Mouse (Mus musculus) midbrain, postnatal 0 days (tissue): ENCODE data around the gene Oscp1. TPM values are rescaled to one million over a fixed set of nuclear protein-coding genes. Genes with fewer than 3 reads are reported as not detected.

Experiments
- ATAC-seq: fragments of 200-750 bp; cut with Nextera tagmentation; 2 replicates; pipeline ENCODE4 v1.8.0; 2017; ENCODE audit warnings: moderate number of reproducible peaks, mild to moderate bottlenecking, moderate TSS enrichment, moderate library complexity; ENCODE audit not compliant: low FRiP score
- DNase-seq: peaks from one replicate; pipeline ENCODE4 v3.0.0-alpha.2; 2015; ENCODE audit warnings: low spot score
- H3K27ac ChIP-seq: fragments of 300-500 bp; sonication (generic); 2 replicates; pipeline ENCODE4 v1.5.1; 2014; ENCODE audit warnings: low read depth, mild to moderate bottlenecking, low read length, mixed read lengths
- H3K27me3 ChIP-seq: fragments of 300-500 bp; sonication (generic); 2 replicates; pipeline ENCODE4 v1.6.1; 2014; ENCODE audit warnings: low read length, control low read depth, mixed read lengths; ENCODE audit not compliant: insufficient read depth
- H3K36me3 ChIP-seq: fragments of 300-500 bp; sonication (generic); 2 replicates; pipeline ENCODE4 v1.6.1; 2014; ENCODE audit warnings: low read length, control low read depth, mixed read lengths; ENCODE audit not compliant: insufficient read depth
- H3K4me1 ChIP-seq: fragments of 300-500 bp; sonication (generic); 2 replicates; pipeline ENCODE4 v1.6.1; 2014; ENCODE audit warnings: mild to moderate bottlenecking, control low read depth, antibody characterized with exemption, low read length, mixed read lengths; ENCODE audit not compliant: insufficient read depth
- H3K4me2 ChIP-seq: fragments of 300-500 bp; sonication (generic); 2 replicates; pipeline ENCODE4 v1.6.1; 2014; ENCODE audit warnings: low read depth, mild to moderate bottlenecking, low read length, mixed read lengths; ENCODE audit not compliant: poor library complexity, severe bottlenecking
- H3K4me3 ChIP-seq: fragments of 300-500 bp; sonication (generic); 2 replicates; pipeline ENCODE4 v1.5.1; 2014; ENCODE audit warnings: low read depth, mild to moderate bottlenecking, low read length, moderate library complexity
- H3K9ac ChIP-seq: fragments of 300-500 bp; sonication (generic); replicated peaks from 2 replicates; pipeline ENCODE4 v1.6.1; 2014; ENCODE audit warnings: mild to moderate bottlenecking, low read length, moderate library complexity, mixed read lengths; ENCODE audit not compliant: poor library complexity, severe bottlenecking
- H3K9me3 ChIP-seq: fragments of 300-500 bp; sonication (generic); 2 replicates; pipeline ENCODE4 v1.6.1; 2016; ENCODE audit warnings: low read length, control low read depth
- CTCF ChIP-seq: IDR thresholded peaks from 2 replicates; pipeline ENCODE4 v1.5.1; 2016; ENCODE audit warnings: antibody characterized with exemption, mild to moderate bottlenecking
- WGBS: fragments of 180-500 bp; shearing (Covaris S2); extraction: QIAGEN DNeasy Blood & Tissue Kit; methylation state at CpG from one replicate; pipeline ENCODE4 v1.1.7; 2014; 5-methylcytosine and 5-hydroxymethylcytosine counted together
- polyA plus RNA-seq: library from polyadenylated mRNA; unstranded; fragments of >200 nt; fragmentation: Nextera tagmentation; extraction: Ambion mirVana; gene quantifications from 2 replicates; pipeline ENCODE4 v1.2.1, GENCODE M21; 2015
- total RNA-seq: library from RNA; depleted of rRNA; stranded (reverse); fragments of >200 nt; gene quantifications from 2 replicates; pipeline ENCODE4 v1.2.3, GENCODE M21; 2014

Gene Oscp1
- total and polyA plus RNA-seq, 2 experiments from 2014 or later = 34.3 to 47.7 TPM

DNA sequence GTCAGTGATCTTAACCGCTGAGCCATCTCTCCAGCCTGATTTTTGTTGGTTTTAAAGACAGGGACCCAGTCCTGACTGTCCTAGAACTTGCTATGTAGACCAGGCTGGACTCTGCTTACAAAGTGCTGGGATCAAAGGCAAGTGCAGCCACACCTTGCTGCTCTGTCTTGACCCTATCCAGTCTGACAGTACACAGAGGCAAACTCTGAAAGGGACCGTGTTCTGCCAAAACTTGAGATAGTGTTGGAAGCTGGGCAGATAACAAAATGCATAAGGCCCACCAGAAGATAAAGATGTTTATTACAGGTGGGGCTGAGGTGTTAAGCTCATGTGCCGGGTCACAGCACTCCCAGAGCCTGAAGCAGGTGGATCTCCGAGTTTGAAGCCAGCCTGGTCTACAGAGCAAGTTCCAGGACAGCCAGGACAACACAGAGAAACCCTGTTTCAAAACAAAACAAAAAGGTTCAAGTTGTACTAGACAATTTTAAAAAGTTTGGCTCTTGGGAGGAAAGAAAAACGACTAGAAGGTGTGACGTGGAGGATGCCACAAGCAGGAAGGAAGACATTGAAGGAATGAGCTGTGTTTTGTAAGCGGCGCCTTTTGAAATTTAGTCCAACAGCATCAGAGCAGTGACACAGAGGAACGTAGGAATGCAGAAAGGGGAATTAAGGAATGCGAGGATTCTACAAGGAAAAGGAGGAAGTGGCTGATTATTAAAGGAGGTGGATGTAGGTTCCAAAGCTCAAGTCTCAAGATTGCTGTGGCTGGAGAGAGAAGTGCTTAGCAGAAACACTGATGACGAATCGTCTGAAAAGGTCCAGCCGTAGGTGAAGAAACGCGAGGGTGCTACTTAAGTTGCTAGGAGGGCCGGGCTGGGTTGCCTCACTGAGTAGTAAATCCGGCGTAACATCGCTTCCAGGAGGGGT is 895 bp upstream of the Oscp1 start:
- Histone ChIP-seq H3K4me3 (peak overlapping the region; percentile 70), H3K4me1 (0 out of 2 replicates have a peak, but pooled peaks cover 2% of the 10 kb centered on the region), H3K9ac (no peak overlapping the region), H3K36me3 (peaks cover 26% of the 10 kb centered on the region), H3K9me3 (no peaks in the 10 kb centered on the region), H3K27ac (no peak overlapping the region), H3K27me3 (no peaks in the 10 kb centered on the region), H3K4me2 (peak overlapping the region; percentile 85)
- WGBS = 16% methylated on average over 19 of the region's 19 CpGs
- TF ChIP-seq CTCF = no peak
- DNase-seq = no peak
- ATAC-seq = no peak

DNA sequence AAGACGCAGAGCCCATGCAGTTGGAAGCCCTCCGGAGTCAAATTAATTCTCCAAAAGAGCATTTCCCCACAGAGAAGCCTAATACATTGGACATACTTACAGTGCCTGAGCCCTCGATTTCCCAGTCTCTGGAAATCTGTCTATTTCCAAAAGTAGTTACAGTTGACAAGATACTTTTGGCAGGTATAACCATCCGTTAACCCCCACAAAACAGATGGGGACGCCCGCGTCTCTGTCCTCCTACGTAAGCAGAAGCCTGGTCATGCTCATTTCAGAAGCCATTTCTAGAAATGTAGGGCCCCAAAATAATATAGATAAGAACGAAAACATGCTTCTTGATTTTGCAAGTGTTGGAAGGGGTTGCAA is 615 bp downstream of the Oscp1 start:
- Histone ChIP-seq H3K27ac (peak overlapping the region; percentile 70), H3K4me1 (0 out of 2 replicates have a peak, but pooled peaks cover 2% of the 10 kb centered on the region), H3K4me2 (peak overlapping the region; percentile 85), H3K27me3 (no peaks in the 10 kb centered on the region), H3K9ac (peak overlapping the region; percentile 64), H3K9me3 (no peaks in the 10 kb centered on the region), H3K36me3 (peaks cover 18% of the 10 kb centered on the region), H3K4me3 (peak overlapping the region; percentile 70)
- DNase-seq (no peak), ATAC-seq (no peak)
- WGBS = 24% methylated on average over 9 of the region's 9 CpGs
- TF ChIP-seq CTCF = no peak

DNA sequence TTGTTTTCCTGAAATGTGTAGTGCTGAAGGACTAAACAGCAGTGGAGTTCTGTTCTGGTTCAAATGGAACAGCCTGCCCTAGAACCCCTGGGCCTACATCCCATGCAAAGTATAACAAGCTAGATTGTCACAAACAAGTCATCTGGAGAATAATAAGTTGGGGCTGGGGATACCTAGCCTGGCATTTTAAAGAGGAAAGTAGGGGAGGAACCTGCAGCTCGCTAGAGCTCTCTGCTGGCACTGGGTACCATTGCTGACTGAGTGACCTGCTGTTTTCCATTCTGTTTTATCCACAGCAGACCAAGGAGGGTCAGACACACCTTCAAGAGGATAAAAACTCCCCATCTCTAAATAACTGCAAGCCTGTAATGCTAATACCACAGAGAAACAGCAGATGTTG is 4.5 kb downstream of the Oscp1 start:
- no peak overlapping the region for H3K9ac ChIP-seq
- no peak overlapping the region for H3K4me2 ChIP-seq
- no peaks in the 10 kb centered on the region for H3K36me3 ChIP-seq
- no peaks in the 10 kb centered on the region for H3K27me3 ChIP-seq
- WGBS = 32% methylated on average over 1 of the region's 1 CpGs
- H3K4me1 ChIP-seq = 0 out of 2 replicates have a peak, but pooled peaks cover 2% of the 10 kb centered on the region
- TF ChIP-seq CTCF = no peak
- no peaks in the 10 kb centered on the region for H3K9me3 ChIP-seq
- no peak for DNase-seq
- H3K27ac ChIP-seq = no peak overlapping the region
- no peak overlapping the region for H3K4me3 ChIP-seq
- ATAC-seq = no peak

DNA sequence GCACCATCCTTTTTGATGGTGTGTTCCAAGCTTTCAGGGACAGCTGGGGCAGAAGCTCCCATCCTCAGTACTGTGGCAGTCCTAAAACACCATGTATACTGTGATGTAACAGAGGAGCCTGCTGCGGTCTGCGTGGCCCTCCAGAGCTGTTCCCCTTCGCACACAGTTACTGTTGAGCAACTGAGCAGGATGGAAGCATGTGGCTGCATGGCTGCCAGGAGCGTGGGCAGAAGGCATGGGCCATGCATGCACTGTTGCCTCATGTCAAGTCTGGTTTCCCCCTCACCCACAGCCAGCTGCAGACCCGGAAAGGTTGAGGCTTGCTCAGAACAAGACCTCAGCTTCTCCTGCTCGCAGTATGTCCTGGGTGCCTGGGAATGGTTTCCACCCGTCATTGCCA is 6.9 kb downstream of the Oscp1 start:
- H3K4me3 ChIP-seq = no peak overlapping the region
- H3K27ac ChIP-seq = no peak overlapping the region
- no peak for TF ChIP-seq CTCF
- no peak overlapping the region for H3K4me2 ChIP-seq
- WGBS = 89% methylated on average over 7 of the region's 7 CpGs
- no peaks in the 10 kb centered on the region for H3K9me3 ChIP-seq
- no peaks in the 10 kb centered on the region for H3K27me3 ChIP-seq
- no peak overlapping the region for H3K9ac ChIP-seq
- no peaks in the 10 kb centered on the region for H3K4me1 ChIP-seq
- no peak for DNase-seq
- no peak for ATAC-seq
- H3K36me3 ChIP-seq = no peaks in the 10 kb centered on the region; the same call in 1 of the 2 replicates

DNA sequence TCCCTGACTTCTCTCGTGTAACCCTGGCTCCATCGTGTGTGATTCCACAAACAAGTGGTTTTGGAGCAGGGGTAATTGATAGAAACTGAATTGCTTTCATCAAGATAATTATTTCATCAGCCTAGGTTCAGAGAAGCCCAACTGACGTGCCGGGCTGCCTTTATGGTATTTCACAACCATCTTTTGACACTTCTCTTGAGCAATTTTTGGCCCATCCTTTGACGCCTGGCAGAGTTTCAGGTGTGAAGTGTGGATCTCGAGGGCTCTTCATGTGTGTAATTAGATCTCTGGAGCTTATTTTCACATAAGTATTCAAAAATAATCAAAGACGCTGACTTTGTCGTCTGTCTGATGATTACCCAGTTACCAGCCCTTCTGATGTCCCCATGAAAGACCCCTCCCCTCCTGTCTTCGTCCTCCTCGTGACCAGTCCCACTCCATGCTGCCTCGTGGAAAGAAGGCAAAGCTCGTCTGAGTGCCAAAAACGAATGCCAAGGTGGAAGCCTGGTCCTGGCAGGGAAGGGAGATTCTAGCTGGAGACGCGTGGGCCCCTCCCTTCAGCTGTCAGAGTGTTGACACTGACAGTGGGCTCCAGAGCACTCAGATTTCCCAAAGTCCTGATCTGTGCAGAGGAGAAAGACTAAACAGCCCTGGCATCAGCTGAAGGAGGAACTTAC is 9.2 kb downstream of the Oscp1 start:
- Histone ChIP-seq H3K27ac (no peak overlapping the region), H3K4me1 (no peaks in the 10 kb centered on the region), H3K27me3 (no peaks in the 10 kb centered on the region), H3K9ac (no peak overlapping the region), H3K4me3 (no peak overlapping the region), H3K4me2 (no peak overlapping the region), H3K36me3 (no peaks in the 10 kb centered on the region; the same call in 1 of the 2 replicates), H3K9me3 (no peaks in the 10 kb centered on the region)
- ATAC-seq (no peak), DNase-seq (peak; percentile 50)
- no peak for TF ChIP-seq CTCF
- WGBS = 61% methylated on average over 15 of the region's 15 CpGs

DNA sequence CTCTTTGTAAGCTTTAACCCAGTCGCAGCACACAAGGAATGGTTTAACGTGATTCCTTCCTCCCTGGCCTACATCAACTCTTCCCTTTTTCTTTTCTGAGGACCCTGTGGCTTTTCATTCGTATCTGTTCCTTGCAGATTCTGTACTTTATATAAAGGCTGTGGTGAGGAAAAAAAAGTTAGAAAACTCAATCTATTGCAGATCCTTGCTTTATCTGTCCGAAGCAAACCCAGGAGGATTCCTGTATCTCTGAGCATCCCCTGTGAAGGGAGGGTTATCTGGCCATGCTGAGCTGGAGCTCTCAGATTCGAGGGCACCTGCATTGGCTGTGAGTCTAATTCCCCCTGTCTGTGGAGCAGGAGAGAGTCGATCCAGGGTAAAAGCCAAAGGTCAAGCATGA is 10.5 kb downstream of the Oscp1 start:
- Histone ChIP-seq H3K9ac (no peak overlapping the region), H3K4me3 (no peak overlapping the region), H3K27me3 (no peaks in the 10 kb centered on the region), H3K27ac (no peak overlapping the region), H3K36me3 (peaks cover under 1% of the 10 kb centered on the region; the same call in 1 of the 2 replicates), H3K4me1 (no peaks in the 10 kb centered on the region), H3K4me2 (no peak overlapping the region), H3K9me3 (no peaks in the 10 kb centered on the region)
- TF ChIP-seq CTCF = no peak
- 81% methylated on average over 6 of the region's 6 CpGs for WGBS
- ATAC-seq (no peak), DNase-seq (no peak)
